Mouse (Mus musculus) myocyte (in vitro differentiated cells): ENCODE measurements around the gene Ucn2. TPM values are rescaled to one million over a fixed set of nuclear protein-coding genes. Genes with fewer than 3 reads are reported as not detected.

Experiments used
- H3K27me3 ChIP-seq: one replicate; pipeline ENCODE4 v1.6.1; 2011; ENCODE audit not compliant: control insufficient read depth, insufficient read depth, insufficient read length
- H3K36me3 ChIP-seq: one replicate; pipeline ENCODE4 v1.6.1; 2011; ENCODE audit not compliant: control insufficient read depth, insufficient read depth
- H3K4me2 ChIP-seq: one replicate; pipeline ENCODE4 v1.6.1; 2011; ENCODE audit warnings: low read depth, control low read depth
- H3K4me3 ChIP-seq: one replicate; pipeline ENCODE4 v1.5.1; 2011; ENCODE audit warnings: mild to moderate bottlenecking, control low read depth, moderate library complexity
- H3K79me2 ChIP-seq: one replicate; pipeline ENCODE4 v1.6.1; 2011; ENCODE audit not compliant: control insufficient read depth, insufficient read depth
- H3ac ChIP-seq: one replicate; pipeline ENCODE4 v1.6.1; 2011; ENCODE audit not compliant: control insufficient read depth, insufficient read length
- CEBPB ChIP-seq: IDR thresholded peaks from 2 replicates; pipeline ENCODE4 v1.6.1; 2011; ENCODE audit warnings: mild to moderate bottlenecking, moderate library complexity; ENCODE audit not compliant: poor library complexity, insufficient read depth, severe bottlenecking
- E2F4 ChIP-seq: IDR thresholded peaks from one replicate; pipeline ENCODE4 v1.6.1; 2011; ENCODE audit warnings: mild to moderate bottlenecking, control low read depth, moderate library complexity; ENCODE audit not compliant: insufficient read depth
- MAX ChIP-seq: IDR thresholded peaks from one replicate; pipeline ENCODE4 v1.6.1; 2011; ENCODE audit warnings: low read depth, mild to moderate bottlenecking, control low read depth
- MYOD1 ChIP-seq, 3 experiments: IDR thresholded peaks; one replicate each; pipeline ENCODE4 v1.6.1; 2011; ENCODE audit warnings: control low read depth in 2 of 3, low read depth in 2 of 3, mild to moderate bottlenecking in 2 of 3, moderate library complexity in 1 of 3; ENCODE audit not compliant: insufficient read length in 2 of 3, control insufficient read depth in 1 of 3
- MYOG ChIP-seq, 3 experiments: IDR thresholded peaks; one replicate each; pipeline ENCODE4 v1.6.1; 2011; ENCODE audit warnings: control low read depth in 2 of 3, low read depth in 2 of 3, mild to moderate bottlenecking in 2 of 3; ENCODE audit not compliant: insufficient read length in 2 of 3, control insufficient read depth in 1 of 3, insufficient read depth in 1 of 3
- POLR2A ChIP-seq: IDR thresholded peaks from one replicate; pipeline ENCODE4 v1.6.1; 2011; ENCODE audit warnings: low read depth, mild to moderate bottlenecking, control low read depth, moderate library complexity; ENCODE audit not compliant: insufficient read length
- POLR2AphosphoS2 ChIP-seq: IDR thresholded peaks from one replicate; pipeline ENCODE4 v1.6.1; 2011; ENCODE audit warnings: low read depth, control low read depth; ENCODE audit not compliant: insufficient read length
- REST ChIP-seq: IDR thresholded peaks from one replicate; pipeline ENCODE4 v1.6.1; 2011; ENCODE audit warnings: mild to moderate bottlenecking, control low read depth, moderate library complexity; ENCODE audit not compliant: insufficient read depth, insufficient read length
- SRF ChIP-seq: IDR thresholded peaks from one replicate; pipeline ENCODE4 v1.6.1; 2011; ENCODE audit warnings: low read depth; ENCODE audit not compliant: control insufficient read depth, insufficient read length
- TCF12 ChIP-seq: IDR thresholded peaks from one replicate; pipeline ENCODE4 v1.6.1; 2011; ENCODE audit warnings: mild to moderate bottlenecking, control low read depth; ENCODE audit not compliant: poor library complexity, insufficient read depth, severe bottlenecking
- TCF3 ChIP-seq: IDR thresholded peaks from one replicate; pipeline ENCODE4 v1.6.1; 2011; ENCODE audit warnings: low read depth, control low read depth; ENCODE audit not compliant: insufficient read length
- USF1 ChIP-seq: IDR thresholded peaks from one replicate; pipeline ENCODE4 v1.6.1; 2011; ENCODE audit warnings: low read depth, mild to moderate bottlenecking, control low read depth, moderate library complexity
- polyA plus RNA-seq: library from polyadenylated mRNA; unstranded; fragments of >200 nt; fragmentation: generic; extraction: Trizol; gene quantifications from one replicate; pipeline ENCODE4 v1.2.1, GENCODE M21; 2012; ENCODE audit warnings: missing spikeins

Ucn2 gene
- polyA plus RNA-seq, 1 experiment: 0.17 TPM

- TF ChIP-seq TCF3 (no peak), MAX (no peak)
- Histone ChIP-seq H3K4me2 (peak overlapping the region; percentile 91), H3K4me3 (peak overlapping the region; percentile 35), H3K27me3 (no peaks in the 10 kb centered on the region), H3K36me3 (no peaks in the 10 kb centered on the region), H3K79me2 (peaks cover 6% of the 10 kb centered on the region), H3ac (no peak overlapping the region)
These were observed 4.6 kb downstream of the Ucn2 start for GRCm38 (mm10) chr9:108990462-108990820.

GRCm38 (mm10) chr9:108991428-108992084 is 5.7 kb downstream of the Ucn2 start, which contains the start of gene Pfkfb4:
Gene Pfkfb4 (plus strand): TSS chr9:108991778.
- Histone ChIP-seq H3K27me3 (no peaks in the 10 kb centered on the region), H3K4me3 (peak within 1 kb of the TSS; percentile 35), H3K79me2 (peaks cover 6% of the 10 kb centered on the region), H3ac (no peak within 1 kb of the TSS), H3K36me3 (no peaks in the 10 kb centered on the region), H3K4me2 (peak within 1 kb of the TSS; percentile 91)
- TF ChIP-seq MYOG (IDR thresholded peaks at IDR 0.05; ENCODE audit: control insufficient read depth in 1 of 3, insufficient read depth in 1 of 3, insufficient read length in 2 of 3, low read depth in 2 of 3) (no peak), TCF3 (no peak), REST (no peak), SRF (peak; percentile 67), POLR2A (peak; percentile 93), POLR2AphosphoS2 (peak; percentile 93), E2F4 (no peak)

DNA sequence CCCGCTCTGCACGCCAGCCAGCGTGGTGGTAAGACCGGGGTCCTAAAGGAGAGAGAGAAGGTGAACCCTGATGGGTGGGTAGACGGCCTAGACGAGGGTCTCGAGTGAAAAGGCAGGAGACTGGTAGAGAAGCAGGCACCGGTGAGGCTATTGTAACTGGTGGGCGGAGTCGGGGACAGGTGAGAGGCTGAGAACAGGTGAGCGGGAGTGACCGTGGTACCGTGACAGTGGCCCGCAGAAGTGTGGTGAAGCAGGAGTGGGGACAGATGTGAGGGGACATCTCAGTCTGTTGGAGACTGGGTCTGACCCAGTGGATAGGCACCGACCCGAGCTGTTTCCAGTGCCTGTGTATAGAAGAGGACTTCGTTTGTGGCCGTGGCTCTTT is 6.3 kb downstream of the Ucn2 start:
- H3K4me3 ChIP-seq: peak overlapping the region; percentile 35
- peak overlapping the region; percentile 81 for H3K4me2 ChIP-seq
- peaks cover 6% of the 10 kb centered on the region for H3K79me2 ChIP-seq
- no peaks in the 10 kb centered on the region for H3K36me3 ChIP-seq
- H3K27me3 ChIP-seq: no peaks in the 10 kb centered on the region
- TF ChIP-seq TCF3: no peak
- no peak for TF ChIP-seq CEBPB
- TF ChIP-seq TCF12: no peak
- no peak for TF ChIP-seq USF1
- no peak for TF ChIP-seq MAX
- TF ChIP-seq MYOG (IDR thresholded peaks at IDR 0.05; ENCODE audit: control insufficient read depth in 1 of 3, insufficient read depth in 1 of 3, insufficient read length in 2 of 3, low read depth in 2 of 3): no peak
- no peak for TF ChIP-seq E2F4
- no peak for TF ChIP-seq POLR2AphosphoS2
- H3ac ChIP-seq: no peak overlapping the region

DNA sequence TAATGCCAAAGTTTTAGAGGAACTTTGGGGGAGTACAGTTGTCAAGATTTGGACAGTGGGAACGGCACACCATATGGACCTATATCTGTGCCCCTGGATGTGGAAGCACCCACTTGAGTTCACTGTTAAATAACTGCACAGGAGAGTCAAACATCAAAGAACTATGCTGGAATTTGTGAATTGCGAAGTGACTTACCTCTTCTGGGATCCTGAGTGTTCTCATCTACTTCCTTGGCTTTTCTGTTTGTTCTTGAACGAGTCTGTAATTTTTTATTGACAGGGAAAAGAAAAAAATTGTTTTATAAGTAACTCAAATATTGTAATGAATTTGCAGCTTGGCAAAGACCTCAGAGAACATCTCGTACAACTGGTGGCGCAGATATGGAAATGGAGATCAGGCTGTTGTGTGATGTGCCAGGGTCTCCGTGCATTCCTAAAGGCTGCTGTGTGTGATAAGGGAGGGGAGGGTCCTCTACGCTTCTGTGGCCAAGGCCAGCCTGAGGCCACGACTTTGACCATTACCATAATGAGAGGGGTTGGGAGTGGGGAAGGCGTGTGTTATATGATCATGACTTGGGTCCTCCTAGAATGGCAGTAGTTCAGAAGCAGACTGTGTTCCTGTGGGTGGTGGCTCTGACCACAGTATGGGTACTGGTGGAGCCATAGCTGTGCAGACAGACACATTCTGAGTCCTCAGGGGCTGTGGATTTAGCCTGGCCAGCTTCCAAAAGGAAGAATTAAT is 7.0 kb downstream of the Ucn2 start:
- Histone ChIP-seq H3K4me2 (peak overlapping the region; percentile 81), H3K27me3 (no peaks in the 10 kb centered on the region), H3K4me3 (peak overlapping the region; percentile 35), H3ac (no peak overlapping the region), H3K36me3 (no peaks in the 10 kb centered on the region), H3K79me2 (peaks cover 6% of the 10 kb centered on the region)
- TF ChIP-seq CEBPB (no peak), MYOG (IDR thresholded peaks at IDR 0.05; ENCODE audit: control insufficient read depth in 1 of 3, insufficient read depth in 1 of 3, insufficient read length in 2 of 3, low read depth in 2 of 3) (no peak), SRF (no peak), POLR2A (no peak), POLR2AphosphoS2 (no peak), E2F4 (no peak), TCF3 (no peak), MAX (no peak), REST (no peak), MYOD1 (IDR thresholded peaks at IDR 0.05; ENCODE audit: control insufficient read depth in 1 of 3, insufficient read length in 2 of 3, low read depth in 2 of 3) (no peak), TCF12 (no peak), USF1 (no peak)

GRCm38 (mm10) chr9:108996411-108996810 is 10.6 kb downstream of the Ucn2 start:
- H3K36me3 ChIP-seq: no peaks in the 10 kb centered on the region
- H3K4me2 ChIP-seq: no peak overlapping the region
- H3K27me3 ChIP-seq: no peaks in the 10 kb centered on the region
- no peak overlapping the region for H3ac ChIP-seq
- no peak overlapping the region for H3K4me3 ChIP-seq
- peaks cover 6% of the 10 kb centered on the region for H3K79me2 ChIP-seq
- TF ChIP-seq MYOD1 (IDR thresholded peaks at IDR 0.05; ENCODE audit: control insufficient read depth in 1 of 3, insufficient read length in 2 of 3, low read depth in 2 of 3): no peak
- no peak for TF ChIP-seq MYOG (IDR thresholded peaks at IDR 0.05; ENCODE audit: control insufficient read depth in 1 of 3, insufficient read depth in 1 of 3, insufficient read length in 2 of 3, low read depth in 2 of 3)
- TF ChIP-seq SRF: no peak
- TF ChIP-seq USF1: no peak
- no peak for TF ChIP-seq CEBPB
- TF ChIP-seq POLR2AphosphoS2: no peak
- TF ChIP-seq E2F4: no peak
- no peak for TF ChIP-seq REST
- TF ChIP-seq MAX: no peak
- TF ChIP-seq TCF12: no peak
- no peak for TF ChIP-seq POLR2A
- TF ChIP-seq TCF3: no peak
